Mouse (Mus musculus) adrenal gland, postnatal 4 days (tissue): Measurements from ENCODE around the gene Atp6v0e. TPM values are rescaled to one million over a fixed set of nuclear protein-coding genes. Genes with fewer than 3 reads are reported as not detected.

Experiments used
- DNase-seq, 2 experiments: peaks; one replicate each; pipeline ENCODE4 v3.0.0; 2021 to 2022; ENCODE audit warnings: low spot score in 2 of 2, mixed read lengths in 2 of 2
- long read RNA-seq, 2 experiments: library from polyadenylated mRNA; stranded (forward); transcript quantifications; one replicate each; pipeline ENCODE4 v2.0.0; 2021
- total RNA-seq, 2 experiments: library from RNA; stranded (reverse); gene quantifications; 2 replicates each; pipeline ENCODE4 v1.2.3; 2021

Atp6v0e gene
- 100 to 1,000 TPM; 141 to 142 TPM for total RNA-seq
- long read RNA-seq, experiment 1, transcript Atp6v0e-201 (4 exons, 823 nt), result major isoform, 139 of 198 reads
- long read RNA-seq, experiment 1, partial matches to known transcripts, result 0 of 198 reads
- long read RNA-seq, experiment 1, other reads (novel, unspliced or antisense), result 59 of 198 reads
- long read RNA-seq, experiment 2, transcript Atp6v0e-201 (4 exons, 823 nt), result major isoform, 138 of 180 reads
- long read RNA-seq, experiment 2, partial matches to known transcripts, result 1 of 180 reads
- long read RNA-seq, experiment 2, other reads (novel, unspliced or antisense), result 39 of 180 reads

DNA sequence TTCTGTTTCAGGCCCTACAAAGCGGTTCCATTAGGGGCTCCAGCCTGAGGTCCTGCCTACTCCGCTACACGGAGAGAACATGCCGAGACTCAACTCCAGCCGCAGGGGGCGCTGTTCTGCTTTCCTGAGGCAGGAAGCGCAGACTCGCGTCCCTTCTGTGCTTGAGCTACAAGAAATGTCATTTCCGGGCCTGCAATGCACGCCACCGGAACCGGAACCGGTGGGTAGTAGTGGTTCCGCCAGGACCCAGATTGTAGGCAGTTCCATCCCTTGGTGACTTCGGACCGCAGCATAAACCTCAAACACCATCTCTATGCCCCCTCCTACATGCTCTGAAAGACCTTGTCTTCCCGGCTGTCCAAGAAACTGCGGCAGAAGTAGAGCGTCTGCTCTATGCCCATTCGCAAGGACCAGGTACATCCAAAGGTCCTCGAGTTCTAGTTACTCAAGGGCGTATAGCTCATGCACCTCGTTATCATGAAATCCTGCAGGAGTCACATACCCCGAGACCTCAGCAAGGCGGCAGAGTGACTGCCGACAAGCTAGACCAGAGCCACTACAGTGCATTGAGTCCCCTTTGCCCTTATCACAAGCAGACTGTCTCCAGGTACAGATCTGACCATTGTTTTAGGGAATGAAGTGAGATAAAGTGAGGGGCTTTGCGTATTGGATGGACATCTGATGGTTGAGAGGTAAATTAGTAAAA, at the start of gene Atp6v0e:
Atp6v0e (plus strand) TSS at position 254 of the 706 bp plus-strand sequence.
- DNase-seq, result peak; percentile 91 to 92

DNA sequence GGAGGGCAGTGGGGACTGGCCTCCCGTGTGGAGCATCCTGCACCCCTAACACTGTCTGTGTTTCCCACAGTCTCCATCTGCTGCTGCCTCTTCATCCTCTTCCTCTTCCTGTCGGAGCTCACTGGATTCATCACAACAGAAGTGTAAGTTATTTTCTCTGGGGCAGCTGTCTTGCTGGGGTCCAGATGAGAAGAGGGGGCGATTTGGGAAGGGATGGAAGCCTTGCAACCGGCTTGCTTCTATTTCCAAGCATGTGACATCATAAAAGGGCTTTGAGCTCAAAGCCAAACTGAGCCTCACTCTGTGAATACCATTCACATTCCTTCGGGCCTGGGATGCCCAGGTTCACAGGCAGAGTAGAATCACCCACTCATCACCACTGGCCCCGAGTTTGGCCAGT, 48.7 kb upstream of the Atp6v0e start:
- no peak for DNase-seq

DNA sequence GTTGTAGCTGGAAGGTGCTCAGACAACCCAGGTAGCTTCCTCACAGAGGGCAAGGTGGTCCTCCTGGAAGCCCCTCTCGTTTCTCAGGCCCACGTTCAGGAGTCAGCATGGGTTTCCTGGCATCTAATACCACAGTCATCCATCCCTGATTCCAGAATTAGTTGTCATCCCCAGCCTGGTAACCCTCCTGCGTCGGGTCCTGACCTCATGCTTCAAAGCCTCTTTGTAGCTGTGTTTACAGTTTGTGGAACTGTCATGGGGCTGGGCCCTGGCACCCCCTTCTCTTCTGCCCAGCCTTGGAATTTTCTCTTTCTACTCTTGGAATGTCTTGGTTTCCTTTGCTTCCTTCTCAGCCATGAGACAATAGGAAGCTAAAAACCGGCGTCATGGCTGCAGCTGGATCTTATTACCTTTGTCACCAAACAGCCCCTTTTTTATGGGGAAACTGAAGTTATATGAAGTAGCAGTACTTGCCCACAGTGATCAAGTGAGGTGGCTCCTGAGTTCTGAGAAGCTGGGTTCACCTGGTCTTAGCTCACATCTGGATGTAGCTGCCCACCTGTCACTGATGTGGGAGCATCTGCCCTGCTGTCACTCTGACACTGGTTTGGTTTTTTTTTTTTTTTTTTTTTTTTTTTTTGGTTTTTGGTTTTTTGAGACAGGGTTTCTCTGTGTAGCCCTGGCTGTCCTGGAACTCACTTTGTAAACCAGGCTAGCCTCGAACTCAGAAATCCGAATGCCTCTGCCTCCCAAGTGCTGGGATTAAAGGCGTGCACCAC, 48.1 kb upstream of the Atp6v0e start:
- no peak for DNase-seq

DNA sequence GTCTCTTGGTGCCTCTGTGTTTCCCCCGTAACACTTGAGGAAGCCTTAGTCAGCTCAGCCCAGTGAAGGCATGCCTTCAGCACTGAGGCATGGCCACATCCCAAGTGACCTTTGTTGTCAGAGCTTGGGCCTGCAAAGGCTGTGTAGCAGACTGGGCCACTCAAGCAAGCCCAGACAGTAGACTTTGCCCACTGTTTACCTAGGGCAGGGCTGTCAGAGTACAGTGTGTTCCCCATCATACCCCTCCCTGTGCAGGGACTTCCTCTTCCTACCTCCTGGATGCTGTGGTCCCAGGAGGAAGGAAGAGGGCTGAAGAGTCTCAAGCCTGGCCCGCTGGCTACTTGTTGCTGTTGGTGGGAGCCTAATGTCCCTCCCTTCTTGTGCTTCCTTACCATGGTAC, 46.3 kb upstream of the Atp6v0e start:
- no peak for DNase-seq

DNA sequence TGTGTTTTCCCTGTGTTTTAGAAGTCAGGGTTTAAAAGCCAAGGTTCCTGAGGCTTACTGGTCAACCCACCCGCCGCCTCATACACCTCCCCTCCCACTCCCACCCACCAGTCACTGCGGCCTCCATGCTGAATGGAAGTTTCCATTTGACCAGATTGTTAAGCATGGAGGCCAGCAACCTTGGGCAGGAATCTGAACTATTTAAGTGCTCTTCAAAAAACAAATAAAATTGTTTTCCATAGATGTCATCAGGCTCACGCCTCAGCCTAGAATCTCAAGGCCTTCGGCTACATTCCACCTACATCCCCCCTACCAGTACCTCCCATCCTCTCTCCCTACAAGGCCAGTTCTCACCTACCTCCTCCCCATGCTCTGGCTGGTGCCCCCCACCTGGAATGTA, 44.5 kb upstream of the Atp6v0e start:
- DNase-seq, result no peak

DNA sequence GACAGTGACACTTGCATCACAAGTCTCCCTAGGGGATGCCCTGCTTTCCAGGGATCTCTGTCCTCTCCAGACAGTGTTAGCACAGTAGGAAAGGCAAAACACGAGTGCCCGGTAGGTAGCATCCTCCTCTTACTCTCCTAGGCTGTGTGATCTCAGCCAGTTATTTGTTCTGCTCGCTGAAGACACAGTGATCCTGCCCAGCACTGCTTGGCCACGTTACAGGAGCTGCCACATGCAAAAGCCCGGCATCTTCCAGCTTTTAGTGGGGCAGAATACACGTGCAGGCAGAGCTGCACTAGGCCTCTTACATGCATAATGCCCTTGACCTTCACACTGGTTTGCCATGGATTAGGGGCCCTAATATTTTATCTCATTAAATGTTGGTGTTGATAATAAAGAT, 43.5 kb upstream of the Atp6v0e start:
- no peak for DNase-seq

DNA sequence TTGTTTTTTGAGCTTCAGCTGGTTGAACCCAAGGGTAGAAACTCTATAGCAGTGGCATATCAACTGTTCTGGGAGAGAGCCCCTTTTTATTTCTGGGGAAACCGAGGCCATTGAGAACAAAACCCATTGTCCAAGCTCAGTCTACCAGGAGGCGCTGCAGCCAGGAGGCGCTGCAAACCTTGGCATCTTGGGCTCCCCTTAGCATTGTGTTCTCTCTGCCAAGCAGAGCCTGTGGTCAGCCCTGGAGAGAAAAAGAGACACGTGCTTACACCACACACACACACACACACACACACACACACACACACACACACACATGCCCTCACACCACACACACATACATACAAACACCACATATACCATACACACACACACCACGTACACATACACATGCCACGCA, 42.7 kb upstream of the Atp6v0e start:
- DNase-seq, result no peak

DNA sequence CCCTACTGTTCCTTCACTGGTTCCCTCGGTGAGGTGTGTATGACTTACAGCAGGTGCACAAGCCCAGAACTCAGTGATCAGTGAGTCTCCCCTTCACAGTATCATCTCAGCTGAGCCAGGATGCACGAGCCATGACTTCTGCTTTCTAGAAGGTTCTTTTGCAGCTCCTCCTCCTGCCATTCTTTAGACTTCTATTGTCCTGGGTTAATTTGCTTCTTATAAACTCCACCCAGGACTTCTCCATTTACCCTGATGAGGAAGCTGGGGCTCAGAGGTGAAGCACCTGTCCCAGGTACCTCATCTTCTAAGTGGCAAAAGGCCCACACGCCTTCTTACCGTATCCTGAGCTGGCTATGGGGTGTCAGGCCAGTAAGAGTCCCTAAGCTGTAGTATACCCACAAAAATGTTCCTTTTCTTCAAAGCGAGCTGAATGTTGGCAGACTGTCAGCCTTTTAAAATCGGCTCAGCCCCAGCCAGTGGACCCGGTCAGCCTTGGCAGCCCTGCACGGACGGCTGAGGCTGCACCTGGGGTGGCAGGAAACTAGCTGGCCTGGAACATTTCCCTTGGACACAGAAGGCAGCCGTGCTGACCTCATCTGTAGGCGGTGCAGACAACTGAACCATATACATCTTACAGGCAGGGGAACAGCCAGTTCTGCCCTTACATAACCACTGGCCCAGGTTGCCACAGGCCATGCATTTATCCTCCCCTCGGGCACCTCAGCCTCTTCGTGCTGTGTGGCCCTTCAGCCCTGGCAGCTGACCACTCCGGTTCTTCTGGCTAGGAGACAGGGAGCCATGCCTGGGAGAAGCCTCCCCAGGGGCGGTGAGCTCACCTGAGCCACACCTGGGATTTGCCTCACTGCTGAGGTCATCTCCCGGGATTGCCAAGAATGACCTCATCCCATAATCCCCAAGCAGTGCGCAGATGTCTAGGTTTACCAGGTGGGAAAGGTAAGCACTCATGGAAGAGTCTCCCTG, 42.0 kb upstream of the Atp6v0e start:
- DNase-seq, result no peak

DNA sequence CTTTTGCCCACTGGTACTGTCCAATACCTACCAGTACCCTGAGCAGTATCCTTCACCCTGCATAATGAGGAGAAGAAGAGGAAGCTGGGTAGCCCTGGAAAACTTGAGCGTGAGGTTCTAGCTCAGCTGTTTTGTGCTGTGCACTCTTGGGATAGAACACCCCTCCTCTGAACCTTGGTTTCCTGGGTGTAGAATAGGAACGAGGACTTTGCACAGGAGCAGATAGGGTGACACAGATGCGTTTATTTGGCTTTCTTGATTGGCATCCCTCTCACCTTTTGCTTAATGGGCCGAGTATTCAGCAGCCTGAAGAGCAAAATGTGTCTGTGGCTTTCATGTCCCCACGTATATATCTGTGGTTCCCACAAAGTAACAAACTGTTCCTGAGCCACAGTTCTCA, 41.1 kb upstream of the Atp6v0e start:
- DNase-seq, result no peak

DNA sequence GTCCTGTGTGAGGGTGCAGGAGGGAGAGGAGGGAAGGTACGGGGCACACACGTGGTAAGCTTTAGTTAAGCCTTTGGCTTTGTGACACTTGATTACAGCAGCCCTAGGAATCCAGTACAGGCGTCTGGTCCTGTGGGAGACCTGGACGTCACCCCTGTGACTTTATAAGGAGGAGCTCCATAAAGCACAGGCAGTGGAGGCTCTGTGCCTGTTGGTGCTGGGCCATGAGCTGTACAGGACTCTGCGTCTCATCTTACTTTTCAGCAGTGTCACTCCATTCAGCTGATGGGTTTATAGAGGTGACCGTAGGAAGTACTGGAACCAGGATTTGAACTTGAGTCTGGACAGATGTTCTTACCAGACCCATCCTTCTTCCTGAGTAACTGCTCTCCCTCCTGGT, 39.0 kb upstream of the Atp6v0e start:
- DNase-seq, result no peak

DNA sequence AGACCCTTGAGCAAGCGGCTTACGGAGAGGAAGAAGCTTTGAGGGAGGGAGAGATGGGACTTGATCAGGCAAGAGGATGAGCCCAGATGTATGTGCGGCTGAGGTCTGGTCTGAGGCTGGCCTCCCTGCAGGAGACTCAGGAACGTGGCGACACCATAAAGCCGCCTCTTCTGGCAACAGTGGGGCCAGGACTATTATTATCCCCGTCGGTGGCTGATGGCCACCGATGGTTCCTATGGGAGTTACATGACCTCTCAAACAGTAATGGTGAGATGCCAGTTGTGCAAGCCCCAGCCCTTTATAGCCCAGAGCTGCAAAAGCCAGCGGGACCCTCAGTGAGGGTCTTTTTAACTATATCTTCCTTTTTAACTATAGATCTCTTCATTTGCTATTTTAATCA, 38.0 kb upstream of the Atp6v0e start:
- DNase-seq, result no peak

DNA sequence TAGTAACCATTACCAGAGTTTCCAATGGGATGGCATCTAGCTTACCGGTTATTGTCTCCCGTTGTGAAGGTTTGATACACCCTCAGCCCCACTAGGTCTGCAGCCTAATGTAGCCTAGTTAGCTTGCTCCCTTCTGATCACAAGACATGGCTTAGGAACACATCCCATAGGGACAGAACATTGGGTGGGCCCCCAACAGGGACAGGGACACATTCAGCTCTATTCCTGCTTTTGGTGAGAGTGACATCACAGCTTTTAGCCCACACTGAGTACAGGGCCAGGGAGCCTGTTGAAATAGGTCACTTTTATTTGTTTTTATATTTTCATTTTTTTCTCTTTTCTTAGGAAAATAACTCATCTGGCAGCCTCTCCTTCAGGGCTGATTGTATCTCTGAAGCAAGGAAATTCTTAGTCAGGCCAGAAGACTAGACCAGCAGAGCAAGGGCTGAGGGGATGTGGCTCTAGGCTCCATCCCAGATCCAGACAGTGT, 37.5 kb upstream of the Atp6v0e start:
- DNase-seq, result no peak

DNA sequence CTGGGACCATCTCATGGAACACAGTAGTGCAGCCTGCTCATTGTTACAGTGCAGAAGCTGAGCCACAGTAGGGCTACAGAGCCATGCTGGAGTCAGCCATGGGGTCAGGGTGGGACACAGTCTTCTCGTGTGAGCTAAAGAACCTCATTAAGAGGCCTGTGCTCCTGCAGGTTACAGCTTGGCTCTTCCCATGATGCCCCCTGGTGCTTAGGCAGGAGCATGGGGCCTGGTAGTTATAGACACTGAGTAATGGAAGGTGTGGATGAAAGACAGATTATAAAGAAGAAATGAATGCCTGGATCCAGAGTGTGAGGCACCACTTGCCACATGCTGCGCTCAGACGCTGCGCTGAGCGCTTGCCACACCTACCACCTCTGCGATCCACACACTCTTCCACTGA, 34.6 kb upstream of the Atp6v0e start:
- DNase-seq, result no peak

DNA sequence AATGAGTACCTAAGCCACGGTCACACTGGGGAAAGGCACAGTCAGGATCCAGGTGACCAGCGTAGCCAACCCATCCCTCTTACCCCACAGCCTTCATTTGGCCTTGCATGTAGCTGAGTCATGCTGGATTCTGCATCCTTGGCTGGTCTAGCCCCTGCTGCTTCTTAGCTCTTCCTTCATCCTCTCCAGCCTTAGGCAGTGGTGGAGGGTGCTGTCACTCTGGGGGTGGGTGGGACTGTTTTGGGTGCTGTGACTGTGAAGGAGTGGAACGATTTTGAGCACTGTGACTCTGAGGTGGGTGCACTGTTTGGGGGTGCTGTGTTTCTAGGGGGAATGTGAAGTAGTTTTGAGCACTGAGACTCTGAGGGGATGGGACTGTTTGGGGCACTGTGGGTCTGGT, 34.1 kb upstream of the Atp6v0e start:
- DNase-seq, result no peak

DNA sequence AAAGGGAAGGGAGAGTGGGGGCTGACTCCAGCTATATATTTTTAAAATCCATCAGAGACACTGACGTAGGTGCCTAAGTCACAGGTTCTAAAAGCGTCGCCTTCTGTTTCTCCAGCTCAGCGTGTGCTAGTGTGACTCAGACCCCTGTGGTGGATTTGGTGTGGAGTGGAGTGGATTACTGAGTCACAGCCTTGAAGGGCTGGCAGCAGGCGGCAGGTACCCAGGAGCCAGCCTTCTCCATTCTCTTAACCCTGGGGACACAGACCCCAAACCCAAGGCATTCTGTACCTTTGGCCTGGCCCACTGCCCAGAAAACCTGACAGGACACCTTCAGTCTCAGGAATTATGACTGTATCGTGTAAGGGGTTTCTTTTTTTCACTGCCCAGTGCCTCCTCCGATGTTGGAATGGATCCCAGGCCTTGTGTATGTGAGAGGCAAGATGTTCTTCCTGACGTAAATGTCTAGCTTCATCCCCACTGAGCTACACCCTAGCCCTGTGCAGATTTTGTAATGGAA, 31.2 kb upstream of the Atp6v0e start:
- no peak for DNase-seq

DNA sequence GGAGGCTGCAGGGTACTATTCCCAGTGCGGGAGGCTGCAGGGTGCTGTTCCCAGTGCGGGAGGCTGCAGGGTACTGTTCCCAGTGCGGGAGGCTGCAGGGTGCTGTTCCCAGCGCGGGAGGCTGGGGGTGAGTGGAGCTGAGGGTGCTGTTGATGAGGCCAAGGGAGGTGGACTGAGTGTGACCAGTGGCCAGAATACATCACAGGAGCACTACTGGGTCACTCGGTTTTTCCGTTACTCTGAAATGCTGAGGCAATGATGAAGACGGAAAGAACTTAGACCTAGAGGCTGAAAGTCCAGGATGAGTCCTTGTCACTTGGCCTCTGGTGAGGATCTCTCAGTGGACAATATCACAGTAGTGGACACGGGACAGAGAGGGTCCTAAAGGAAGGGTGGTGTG, 29.8 kb upstream of the Atp6v0e start:
- DNase-seq, result no peak

DNA sequence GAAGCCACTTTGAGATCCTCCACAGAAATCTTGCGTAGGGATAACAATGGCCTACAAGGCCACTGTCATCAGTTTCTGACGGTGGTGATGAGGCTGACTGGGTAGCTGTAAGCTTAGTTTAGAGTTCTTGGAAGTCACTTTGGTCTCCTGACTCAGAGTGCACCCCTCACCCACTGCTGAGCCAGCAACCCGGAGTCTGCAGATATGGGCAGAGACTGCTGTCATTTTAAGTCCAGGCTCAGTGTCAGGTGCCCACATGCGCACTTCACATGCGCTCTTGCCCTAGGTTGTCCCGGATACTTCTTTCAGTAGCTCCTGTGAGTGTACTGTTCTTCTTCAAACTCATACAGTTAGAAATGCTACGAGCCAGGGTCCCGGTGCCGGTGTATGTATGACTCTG, 29.1 kb upstream of the Atp6v0e start:
- no peak for DNase-seq

DNA sequence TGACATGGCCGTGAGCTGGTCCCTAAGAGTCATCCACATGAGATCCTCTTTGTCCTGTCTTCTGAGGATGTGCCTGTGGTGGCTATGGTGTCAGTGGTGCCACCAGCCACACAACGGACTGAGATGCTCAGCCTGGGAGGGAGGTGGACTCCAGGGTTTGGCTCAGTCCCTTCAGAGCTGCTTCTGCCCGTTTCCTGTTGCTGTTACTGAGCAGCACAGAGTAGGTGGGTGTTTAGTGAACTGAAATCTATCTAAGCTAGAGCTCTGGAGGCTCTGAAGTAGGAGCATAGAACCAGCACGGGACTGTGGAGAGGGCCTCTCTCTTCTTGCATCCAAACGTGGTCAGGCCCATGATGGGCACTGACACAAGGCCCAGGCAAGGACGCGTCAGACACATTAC, 28.5 kb upstream of the Atp6v0e start:
- DNase-seq, result no peak

DNA sequence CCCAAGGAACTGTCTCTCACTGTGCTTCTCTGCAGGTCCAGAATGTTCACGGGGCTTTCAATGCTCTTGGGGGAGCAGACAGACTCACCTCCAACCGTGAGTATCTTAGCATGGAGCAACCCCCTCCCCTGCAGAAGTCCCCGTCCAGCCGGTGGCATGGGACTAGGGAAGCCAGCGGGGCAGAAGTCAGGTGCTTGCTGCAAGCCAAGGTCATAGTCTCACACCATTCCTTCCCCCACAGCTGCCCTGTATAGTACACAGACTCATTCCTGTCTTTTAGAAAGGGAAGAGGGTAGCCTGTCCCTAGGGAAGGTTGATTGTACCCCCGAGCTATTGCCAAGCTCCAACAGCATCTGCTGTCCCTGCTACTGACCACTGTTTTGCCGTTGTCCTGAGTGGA, 27.1 kb upstream of the Atp6v0e start:
- no peak for DNase-seq

DNA sequence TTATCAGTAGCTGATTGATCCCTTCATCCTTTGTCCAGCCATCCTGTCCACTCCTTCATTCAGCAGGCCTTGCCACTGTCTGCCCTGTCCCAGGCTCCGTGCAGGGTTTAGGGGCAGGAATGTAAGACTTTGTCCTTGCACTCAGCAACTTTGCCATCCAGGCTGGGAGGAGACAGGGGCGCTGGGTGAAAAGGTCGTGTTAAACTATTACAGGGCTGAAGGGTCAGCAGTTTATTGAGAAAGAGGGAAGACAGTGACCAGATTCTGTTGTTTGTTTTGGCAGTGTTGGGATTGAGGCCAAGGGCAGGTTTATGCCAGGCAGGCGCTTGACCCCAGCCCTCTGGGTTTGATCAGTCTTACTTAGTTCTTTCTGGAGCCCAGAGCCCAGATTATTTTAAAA, 25.2 kb upstream of the Atp6v0e start:
- DNase-seq, result no peak

DNA sequence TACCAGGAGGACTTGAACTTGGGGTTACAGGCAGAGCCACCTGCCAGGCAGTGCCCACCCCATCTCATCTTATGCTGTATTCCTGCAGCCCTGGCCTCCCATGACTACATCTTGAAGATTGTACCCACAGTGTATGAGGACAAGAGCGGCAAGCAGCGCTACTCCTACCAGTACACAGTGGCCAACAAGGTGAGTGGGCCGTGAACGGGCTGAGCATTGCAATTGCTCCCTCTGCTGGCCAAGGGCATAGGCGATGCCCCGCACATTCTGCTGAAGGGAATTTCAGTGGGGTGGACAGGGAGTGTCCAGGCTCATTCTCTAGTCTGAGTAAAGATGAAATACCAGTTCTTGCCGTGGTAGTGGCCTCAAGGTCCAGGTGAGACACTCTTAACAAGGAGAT, 24.4 kb upstream of the Atp6v0e start:
- peak; percentile 59 to 74 for DNase-seq
